Mouse (Mus musculus): ENCODE measurements around the gene Tff2. TPM values are rescaled to one million over a fixed set of nuclear protein-coding genes. Genes with fewer than 3 reads are reported as not detected.

The Tff2 gene
- polyA plus RNA-seq, 1 experiment from 2014 or later = not detected

DNA sequence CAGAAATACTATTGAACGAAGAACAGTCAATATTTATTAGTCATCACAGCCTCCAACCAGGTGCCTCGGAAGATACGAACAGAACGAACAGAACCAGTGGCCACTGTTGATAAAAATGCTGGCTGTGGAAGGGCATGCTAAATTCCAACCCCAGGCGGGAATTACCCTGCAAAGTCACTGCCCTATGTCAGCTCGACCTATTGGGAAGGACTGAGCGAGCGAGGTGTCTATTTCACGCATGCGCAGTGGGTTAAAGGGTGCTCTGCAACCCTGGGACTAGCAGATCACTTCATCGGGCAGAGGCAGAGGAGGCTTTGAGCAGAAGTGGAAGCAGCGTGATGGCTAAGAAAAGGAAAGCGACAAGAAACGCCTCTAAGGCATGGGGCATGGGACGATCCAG, 10.3 kb downstream of the Tff2 start:
- H3K36me3 ChIP-seq = no peaks in the 10 kb centered on the region
- no peak overlapping the region for H3K27ac ChIP-seq (replicated peaks)
- no peak for ATAC-seq (ENCODE audit: low FRiP score, low read depth)
- H3K4me3 ChIP-seq = no peak overlapping the region
- WGBS = 81% methylated on average over 15 of the region's 15 CpGs
- H3K27me3 ChIP-seq = no peaks in the 10 kb centered on the region
- H3K9ac ChIP-seq (replicated peaks) = no peak overlapping the region
- H3K9me3 ChIP-seq = no peaks in the 10 kb centered on the region
- peaks cover 6% of the 10 kb centered on the region; the same call in 1 of the 2 replicates for H3K4me1 ChIP-seq
- no peak overlapping the region for H3K4me2 ChIP-seq (replicated peaks)

DNA sequence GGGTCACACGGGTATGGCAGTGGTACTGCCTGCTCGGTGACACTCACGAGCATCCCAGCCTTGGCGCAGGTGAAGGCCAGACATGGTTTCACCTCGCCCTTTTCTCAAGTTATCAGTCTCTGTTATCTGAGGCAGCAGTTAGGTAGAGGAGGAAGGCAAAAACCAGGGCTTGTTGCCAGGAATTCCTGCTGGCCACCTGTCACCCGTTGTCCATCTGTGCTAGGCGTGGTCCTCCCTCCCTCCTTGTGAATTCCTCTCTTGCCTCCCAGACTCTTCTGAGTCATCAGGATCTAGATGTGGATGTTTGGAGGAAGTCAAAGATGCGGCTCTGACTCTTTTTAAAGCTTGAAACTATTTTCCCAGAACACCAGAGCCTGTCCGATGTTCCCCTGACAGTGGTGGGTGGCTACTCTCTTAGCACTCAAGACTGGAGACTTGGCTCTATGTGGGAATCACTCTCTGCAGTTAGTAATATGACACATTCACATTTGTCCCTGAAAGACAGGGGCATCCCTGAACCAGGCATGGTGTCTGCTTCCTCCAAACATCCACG, 12.7 kb downstream of the Tff2 start:
- no peaks in the 10 kb centered on the region for H3K27me3 ChIP-seq
- no peak for ATAC-seq (ENCODE audit: low FRiP score, low read depth)
- H3K9ac ChIP-seq (replicated peaks) = no peak overlapping the region
- no peak overlapping the region for H3K27ac ChIP-seq (replicated peaks)
- no peaks in the 10 kb centered on the region for H3K9me3 ChIP-seq
- 91% methylated on average over 10 of the region's 10 CpGs for WGBS
- H3K4me2 ChIP-seq (replicated peaks) = no peak overlapping the region
- H3K36me3 ChIP-seq = no peaks in the 10 kb centered on the region
- H3K4me3 ChIP-seq = no peak overlapping the region
- H3K4me1 ChIP-seq = peaks cover 6% of the 10 kb centered on the region; the same call in 1 of the 2 replicates

DNA sequence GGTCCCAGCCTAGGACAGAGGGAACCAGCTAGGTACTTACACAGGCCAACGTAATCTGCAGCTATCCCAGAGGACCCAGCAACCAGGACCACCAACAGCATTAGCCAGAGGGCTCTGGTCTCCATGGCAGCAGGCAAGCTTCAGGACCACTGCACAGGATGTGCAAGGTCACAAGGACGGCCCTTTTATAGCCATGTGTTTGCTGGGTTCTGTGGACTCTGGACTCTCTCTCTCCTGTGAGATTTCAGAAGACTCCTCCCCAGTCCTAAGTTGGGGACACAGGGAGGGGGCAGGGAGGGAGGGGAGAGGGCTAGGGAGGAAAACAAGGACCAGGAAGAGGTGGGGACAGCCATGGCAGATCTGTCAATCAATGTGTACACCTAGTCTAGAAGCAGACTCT, 14.6 kb downstream of the Tff2 start, which contains the start of gene Tff3:
TSS of gene Tff3 (minus strand) at position 195 of the 400 bp plus-strand sequence.
- ATAC-seq (ENCODE audit: low FRiP score, low read depth) = no peak
- Histone ChIP-seq H3K4me2 (replicated peaks) (no peak within 1 kb of the TSS), H3K4me1 (peaks cover 17% of the 10 kb centered on the region; the same call in 1 of the 2 replicates), H3K9me3 (no peaks in the 10 kb centered on the region), H3K9ac (replicated peaks) (no peak within 1 kb of the TSS), H3K36me3 (no peaks in the 10 kb centered on the region), H3K27me3 (no peaks in the 10 kb centered on the region), H3K27ac (replicated peaks) (no peak within 1 kb of the TSS), H3K4me3 (no peak within 1 kb of the TSS)
- WGBS = 23% methylated on average over 2 of the region's 2 CpGs

DNA sequence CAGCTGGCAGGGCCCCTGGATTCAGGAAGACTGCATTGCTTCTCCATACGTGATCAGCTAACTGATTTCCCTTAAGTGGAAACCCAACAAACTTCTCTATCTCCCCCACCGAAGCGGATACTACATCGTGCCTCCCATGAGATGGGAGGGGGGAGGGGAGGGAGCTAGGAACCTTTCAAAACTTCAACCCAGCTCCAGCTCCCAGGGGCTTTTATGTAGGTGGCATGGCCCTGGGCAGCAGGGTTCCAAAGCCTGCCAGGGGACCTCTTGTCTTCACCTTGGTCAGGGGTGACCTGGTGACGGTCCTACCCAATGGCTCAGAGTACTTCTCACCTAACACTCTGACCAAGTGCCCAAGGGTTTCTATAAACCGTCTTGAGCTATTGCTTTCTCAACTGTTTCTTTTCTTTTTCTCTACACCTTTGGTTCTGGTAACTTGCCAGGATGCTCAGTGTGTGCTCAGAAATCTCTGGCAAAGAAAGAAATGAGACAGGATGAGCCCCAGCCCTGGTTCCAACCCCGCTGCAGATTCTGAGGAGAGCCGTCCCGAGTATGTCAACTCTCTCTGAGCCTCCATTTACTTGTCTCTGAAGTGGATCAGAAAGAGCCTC, 15.3 kb downstream of the Tff2 start:
- H3K9me3 ChIP-seq = no peaks in the 10 kb centered on the region
- H3K4me1 ChIP-seq = peaks cover 17% of the 10 kb centered on the region; the same call in 1 of the 2 replicates
- WGBS = 87% methylated on average over 9 of the region's 9 CpGs
- H3K27ac ChIP-seq (replicated peaks) = no peak overlapping the region
- H3K4me3 ChIP-seq = no peak overlapping the region
- no peak overlapping the region for H3K9ac ChIP-seq (replicated peaks)
- H3K4me2 ChIP-seq (replicated peaks) = no peak overlapping the region
- H3K27me3 ChIP-seq = no peaks in the 10 kb centered on the region
- no peak for ATAC-seq (ENCODE audit: low FRiP score, low read depth)
- H3K36me3 ChIP-seq = no peaks in the 10 kb centered on the region

DNA sequence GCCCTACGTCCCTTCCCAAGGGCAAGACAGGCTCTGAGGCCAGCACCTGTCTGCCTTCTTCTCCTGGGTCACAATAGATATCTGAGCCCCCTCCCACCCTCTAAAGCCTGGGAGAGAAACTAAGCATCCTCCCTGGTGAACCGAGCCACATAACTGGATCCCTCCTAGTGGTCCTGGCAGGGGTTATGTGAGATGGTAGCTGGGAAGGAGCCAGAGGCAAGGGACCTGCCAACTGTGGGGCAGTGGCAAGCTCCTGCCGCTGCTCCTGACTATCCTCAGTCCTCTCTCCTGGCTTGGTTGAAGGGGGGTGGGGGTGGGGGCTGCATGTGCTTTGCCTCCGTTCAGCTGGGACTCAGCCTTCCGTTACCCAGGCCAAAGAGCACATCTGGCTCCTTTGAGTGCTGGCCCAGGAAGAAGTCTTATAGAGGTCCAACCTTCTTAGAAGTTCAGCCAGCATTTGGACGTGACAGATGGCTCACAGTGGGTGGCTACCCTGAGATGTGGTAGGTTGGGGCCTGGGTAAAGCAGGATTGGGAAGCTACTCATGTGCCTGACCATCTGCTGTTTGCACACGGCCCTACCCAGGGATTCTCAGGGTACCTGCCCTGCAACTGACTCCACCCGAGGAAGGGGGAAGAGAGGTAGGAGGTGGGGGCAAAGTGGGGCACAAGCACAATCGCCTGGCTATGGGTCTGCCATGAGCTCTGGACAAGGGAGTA, 18.4 kb downstream of the Tff2 start:
- WGBS = 45% methylated on average over 9 of the region's 9 CpGs
- H3K9me3 ChIP-seq = 0 out of 2 replicates have a peak, but pooled peaks cover 3% of the 10 kb centered on the region
- H3K27ac ChIP-seq (replicated peaks) = no peak overlapping the region; the same call in 1 of the 2 replicates
- no peak overlapping the region for H3K4me3 ChIP-seq
- no peak overlapping the region for H3K4me2 ChIP-seq (replicated peaks)
- H3K4me1 ChIP-seq = peaks cover 17% of the 10 kb centered on the region; the same call in 1 of the 2 replicates
- peak; percentile 30; the same call in 1 of the 2 replicates for ATAC-seq (ENCODE audit: low FRiP score, low read depth)
- no peak overlapping the region for H3K9ac ChIP-seq (replicated peaks)
- H3K27me3 ChIP-seq = no peaks in the 10 kb centered on the region
- H3K36me3 ChIP-seq = no peaks in the 10 kb centered on the region

DNA sequence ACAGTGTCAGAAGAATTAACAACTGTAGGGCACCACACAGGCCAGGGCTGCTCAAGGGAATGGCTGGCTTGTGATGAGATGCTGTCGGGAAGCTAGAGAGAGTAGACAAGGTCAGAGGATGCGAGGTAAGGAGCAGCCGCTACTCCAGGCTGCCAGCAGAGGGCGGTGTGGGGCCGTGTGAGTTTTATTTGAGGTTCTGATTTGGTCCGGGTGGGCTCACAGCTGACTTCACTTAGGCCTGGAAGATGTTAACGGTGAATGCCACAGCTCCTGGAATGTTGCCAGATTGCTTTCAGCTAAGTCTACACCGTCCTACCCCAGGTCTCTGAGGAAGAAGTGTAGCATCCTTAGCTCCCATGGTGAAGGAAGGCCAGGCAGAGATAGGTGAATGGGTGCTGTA, 22.1 kb downstream of the Tff2 start:
- H3K36me3 ChIP-seq = no peaks in the 10 kb centered on the region
- no peak overlapping the region for H3K4me2 ChIP-seq (replicated peaks)
- 16% methylated on average over 8 of the region's 8 CpGs for WGBS
- H3K27ac ChIP-seq (replicated peaks) = no peak overlapping the region
- H3K4me1 ChIP-seq = peaks cover 20% of the 10 kb centered on the region; the same call in 1 of the 2 replicates
- no peak overlapping the region for H3K4me3 ChIP-seq
- 0 out of 2 replicates have a peak, but pooled peaks cover 3% of the 10 kb centered on the region for H3K27me3 ChIP-seq
- H3K9me3 ChIP-seq = 0 out of 2 replicates have a peak, but pooled peaks cover 3% of the 10 kb centered on the region
- ATAC-seq (ENCODE audit: low FRiP score, low read depth) = no peak
- no peak overlapping the region for H3K9ac ChIP-seq (replicated peaks)

DNA sequence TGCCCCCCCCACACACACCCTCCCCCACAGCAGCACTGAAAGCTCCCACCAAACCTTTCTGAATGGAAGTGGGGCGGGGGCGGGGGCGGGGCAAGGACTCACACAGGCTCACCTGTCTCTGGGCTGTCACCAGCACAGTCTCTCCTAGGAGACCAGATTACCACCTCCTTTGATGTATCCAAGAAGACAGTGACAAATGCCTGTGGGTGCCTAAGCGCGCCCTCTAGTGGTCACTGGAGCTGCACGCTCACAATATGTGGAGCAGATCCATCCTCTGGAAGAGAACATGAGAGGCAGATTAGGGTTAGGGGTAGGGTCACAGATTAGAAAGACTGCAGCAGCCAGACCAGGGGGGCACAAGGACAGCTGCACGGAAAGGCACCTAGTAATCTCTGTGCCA, 24.7 kb downstream of the Tff2 start:
- Histone ChIP-seq H3K4me3 (no peak overlapping the region), H3K4me2 (replicated peaks) (no peak overlapping the region), H3K27me3 (0 out of 2 replicates have a peak, but pooled peaks cover 3% of the 10 kb centered on the region), H3K9ac (replicated peaks) (no peak overlapping the region), H3K36me3 (peaks cover 6% of the 10 kb centered on the region; the same call in 1 of the 2 replicates), H3K27ac (replicated peaks) (no peak overlapping the region), H3K4me1 (peaks cover 10% of the 10 kb centered on the region; the same call in 1 of the 2 replicates), H3K9me3 (0 out of 2 replicates have a peak, but pooled peaks cover 3% of the 10 kb centered on the region)
- 7% methylated on average over 7 of the region's 7 CpGs for WGBS
- ATAC-seq (ENCODE audit: low FRiP score, low read depth) = peak; percentile 56; the same call in 1 of the 2 replicates

DNA sequence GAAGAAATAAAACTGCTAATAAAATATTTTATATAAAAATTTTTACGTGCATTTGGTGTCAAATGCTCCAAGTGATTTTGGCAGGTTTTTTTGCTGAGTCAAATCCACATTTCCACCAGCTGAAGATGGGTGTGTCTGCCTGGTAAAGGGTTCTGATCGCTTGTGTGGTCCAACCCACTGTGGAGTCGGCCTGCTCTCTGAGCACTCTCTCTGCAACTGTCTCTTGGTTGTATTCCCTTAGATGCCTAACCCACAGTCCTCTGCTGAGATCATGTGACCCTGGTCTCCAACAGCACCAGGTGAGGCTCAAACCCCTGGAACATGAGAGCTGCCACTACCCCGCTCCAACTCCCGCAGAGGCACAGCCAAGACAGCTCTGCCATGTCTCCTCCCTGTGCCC, 26.1 kb downstream of the Tff2 start:
- 87% methylated on average over 5 of the region's 5 CpGs for WGBS
- Histone ChIP-seq H3K4me1 (peaks cover 22% of the 10 kb centered on the region), H3K9ac (replicated peaks) (no peak overlapping the region), H3K4me3 (no peak overlapping the region), H3K36me3 (peaks cover 6% of the 10 kb centered on the region; the same call in 1 of the 2 replicates), H3K27me3 (0 out of 2 replicates have a peak, but pooled peaks cover 3% of the 10 kb centered on the region), H3K27ac (replicated peaks) (no peak overlapping the region), H3K9me3 (no peaks in the 10 kb centered on the region), H3K4me2 (replicated peaks) (no peak overlapping the region)
- no peak for ATAC-seq (ENCODE audit: low FRiP score, low read depth)

DNA sequence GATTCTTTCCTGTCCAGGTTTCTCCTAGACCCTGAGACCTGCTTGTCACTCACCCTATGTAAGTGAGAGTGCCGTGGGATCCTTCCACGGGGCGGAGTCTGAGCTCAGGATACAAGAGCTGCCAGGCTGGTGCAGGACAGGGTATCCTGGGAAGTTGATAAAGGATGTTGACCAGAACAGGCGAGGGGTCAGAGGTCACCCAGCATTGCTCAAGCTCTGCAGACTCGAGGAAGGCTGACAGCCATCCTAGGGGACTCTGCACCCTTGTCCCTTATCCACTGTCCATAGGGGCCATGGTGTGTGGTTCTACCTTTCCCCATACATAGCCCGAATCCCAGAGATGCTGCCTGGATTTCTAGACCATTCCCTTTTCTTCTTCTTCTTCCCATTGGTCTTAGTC, 28.0 kb downstream of the Tff2 start:
- peaks cover 13% of the 10 kb centered on the region for H3K36me3 ChIP-seq
- no peak overlapping the region for H3K9ac ChIP-seq (replicated peaks)
- WGBS = 72% methylated on average over 6 of the region's 6 CpGs
- no peaks in the 10 kb centered on the region for H3K9me3 ChIP-seq
- 0 out of 2 replicates have a peak, but pooled peaks cover 3% of the 10 kb centered on the region for H3K27me3 ChIP-seq
- peaks cover 25% of the 10 kb centered on the region for H3K4me1 ChIP-seq
- H3K27ac ChIP-seq (replicated peaks) = no peak overlapping the region
- no peak overlapping the region for H3K4me2 ChIP-seq (replicated peaks)
- H3K4me3 ChIP-seq = no peak overlapping the region
- ATAC-seq (ENCODE audit: low FRiP score, low read depth) = no peak

DNA sequence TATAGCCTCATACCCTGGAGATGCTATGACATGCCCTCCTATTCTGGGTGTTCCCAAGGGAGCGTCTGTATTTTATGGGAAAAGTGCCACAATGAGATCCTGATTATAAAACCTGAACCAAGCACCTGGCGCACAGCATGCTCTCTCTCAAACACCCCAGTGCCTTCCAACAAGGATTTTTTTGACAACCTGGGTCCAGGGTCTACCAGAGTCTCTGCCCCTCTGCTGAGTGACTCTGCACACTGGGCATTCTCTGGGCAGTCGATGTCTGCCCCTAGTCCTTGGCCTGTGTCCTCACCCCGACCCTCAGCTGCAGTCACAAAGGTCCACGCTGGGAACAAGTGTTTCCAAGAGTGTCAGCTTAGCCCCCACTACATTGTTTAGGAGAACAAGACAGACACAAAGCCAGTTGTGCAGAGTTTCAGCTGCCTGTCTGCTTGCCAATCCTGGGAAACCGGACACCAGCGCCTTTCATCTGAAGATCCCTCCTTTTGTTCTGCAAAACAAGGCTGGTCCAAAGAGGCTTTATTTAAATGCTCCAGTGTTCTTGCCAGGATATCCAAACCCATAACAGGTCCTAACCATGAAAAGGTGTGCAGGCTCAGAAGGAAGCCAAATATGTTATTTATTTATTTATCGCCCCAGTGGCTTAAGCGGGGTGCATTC, 30.8 kb downstream of the Tff2 start:
- H3K4me2 ChIP-seq (replicated peaks) = no peak overlapping the region; the same call in 1 of the 2 replicates
- H3K9ac ChIP-seq (replicated peaks) = no peak overlapping the region; the same call in 1 of the 2 replicates
- H3K9me3 ChIP-seq = no peaks in the 10 kb centered on the region
- H3K4me3 ChIP-seq = no peak overlapping the region
- peaks cover 21% of the 10 kb centered on the region for H3K4me1 ChIP-seq
- 0 out of 2 replicates have a peak, but pooled peaks cover 3% of the 10 kb centered on the region for H3K27me3 ChIP-seq
- H3K27ac ChIP-seq (replicated peaks) = peak overlapping the region; percentile 70
- 20% methylated on average over 9 of the region's 9 CpGs for WGBS
- peaks cover 36% of the 10 kb centered on the region for H3K36me3 ChIP-seq
- ATAC-seq (ENCODE audit: low FRiP score, low read depth) = peak; percentile 19; the same call in 1 of the 2 replicates

DNA sequence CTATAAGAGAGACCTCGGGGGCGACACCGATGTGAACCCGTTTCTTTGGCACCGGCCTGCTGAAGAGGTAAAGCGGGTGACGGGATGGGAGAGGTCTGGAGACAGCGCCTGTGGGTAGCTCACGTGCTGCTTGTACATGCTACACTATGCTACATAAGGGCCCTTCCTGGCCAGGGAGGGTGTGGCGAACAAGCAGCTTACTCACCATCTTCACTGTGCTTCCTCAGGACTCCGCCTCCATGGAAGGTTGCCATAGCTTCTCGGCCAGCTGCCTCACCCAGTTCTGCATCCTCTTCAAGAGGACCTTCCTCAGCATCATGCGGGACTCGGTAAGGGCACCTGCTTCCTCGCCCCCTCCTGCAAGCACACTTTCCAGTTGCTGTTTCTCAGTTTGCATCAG, 35.7 kb downstream of the Tff2 start:
- peaks cover 7% of the 10 kb centered on the region for H3K4me1 ChIP-seq
- no peak overlapping the region for H3K9ac ChIP-seq (replicated peaks)
- H3K4me3 ChIP-seq = no peak overlapping the region
- H3K27ac ChIP-seq (replicated peaks) = no peak overlapping the region
- H3K9me3 ChIP-seq = no peaks in the 10 kb centered on the region
- ATAC-seq (ENCODE audit: low FRiP score, low read depth) = no peak
- H3K27me3 ChIP-seq = no peaks in the 10 kb centered on the region
- 93% methylated on average over 15 of the region's 15 CpGs for WGBS
- H3K4me2 ChIP-seq (replicated peaks) = no peak overlapping the region
- peaks cover 37% of the 10 kb centered on the region for H3K36me3 ChIP-seq
